Mouse (Mus musculus): ENCODE measurements at regions not wholly inside any gene's neighbourhood (a gene's known extent, or its start where the extent isn't known, plus 50 kb on each side); places are given as distances from the start of the nearest gene placed in this dataset.

- peaks cover 21% of the 10 kb centered on the region for H3K4me1 ChIP-seq (ENCODE audit: control insufficient read depth, insufficient read depth, low read length)
- WGBS = 6% methylated on average over 20 of the region's 20 CpGs
- H3K9ac ChIP-seq (ENCODE audit: low read length) = peak overlapping the region; percentile 48
- H3K36me3 ChIP-seq (ENCODE audit: control insufficient read depth, insufficient read depth, low read length) = no peaks in the 10 kb centered on the region
- peak; percentile 91 for ATAC-seq (ENCODE audit: insufficient read depth, low FRiP score)
- H3K9me3 ChIP-seq (replicated peaks; ENCODE audit: control insufficient read depth, low read length) = no peaks in the 10 kb centered on the region
- H3K27ac ChIP-seq (ENCODE audit: low read length) = peak overlapping the region; percentile 75
- peak overlapping the region; percentile 56 for H3K4me2 ChIP-seq (ENCODE audit: low read depth, low read length)
- peak overlapping the region; percentile 22 for H3K4me3 ChIP-seq (replicated peaks; ENCODE audit: low read length)
- H3K27me3 ChIP-seq (ENCODE audit: control insufficient read depth, insufficient read depth, low read length) = no peaks in the 10 kb centered on the region
These were observed 92.4 kb upstream of the Pkdcc start for GRCm38 (mm10) chr17:83122525-83123280.

- Histone ChIP-seq H3K4me1 (ENCODE audit: control insufficient read depth, insufficient read depth, low read length) (peaks cover 21% of the 10 kb centered on the region), H3K36me3 (ENCODE audit: control insufficient read depth, insufficient read depth, low read length) (no peaks in the 10 kb centered on the region), H3K9me3 (replicated peaks; ENCODE audit: control insufficient read depth, low read length) (no peaks in the 10 kb centered on the region), H3K27me3 (ENCODE audit: control insufficient read depth, insufficient read depth, low read length) (no peaks in the 10 kb centered on the region), H3K27ac (ENCODE audit: low read length) (peak overlapping the region; percentile 38; the same call in 1 of the 2 replicates), H3K9ac (ENCODE audit: low read length) (no peak overlapping the region), H3K4me3 (replicated peaks; ENCODE audit: low read length) (no peak overlapping the region), H3K4me2 (ENCODE audit: low read depth, low read length) (no peak overlapping the region)
- ATAC-seq (ENCODE audit: insufficient read depth, low FRiP score) = no peak
These were observed 90.0 kb upstream of the Pkdcc start for GRCm38 (mm10) chr17:83125057-83125456.

- no peak overlapping the region for H3K4me2 ChIP-seq (ENCODE audit: low read depth, low read length)
- H3K9ac ChIP-seq (ENCODE audit: low read length) = no peak overlapping the region
- H3K4me1 ChIP-seq (ENCODE audit: control insufficient read depth, insufficient read depth, low read length) = peaks cover 12% of the 10 kb centered on the region; the same call in 1 of the 2 replicates
- ATAC-seq (ENCODE audit: insufficient read depth, low FRiP score) = no peak
- H3K4me3 ChIP-seq (replicated peaks; ENCODE audit: low read length) = no peak overlapping the region
- 66% methylated on average over 6 of the region's 6 CpGs for WGBS
- no peaks in the 10 kb centered on the region for H3K36me3 ChIP-seq (ENCODE audit: control insufficient read depth, insufficient read depth, low read length)
- H3K27ac ChIP-seq (ENCODE audit: low read length) = no peak overlapping the region
- H3K27me3 ChIP-seq (ENCODE audit: control insufficient read depth, insufficient read depth, low read length) = no peaks in the 10 kb centered on the region
- H3K9me3 ChIP-seq (replicated peaks; ENCODE audit: control insufficient read depth, low read length) = no peaks in the 10 kb centered on the region
These were observed 87.2 kb upstream of the Pkdcc start for GRCm38 (mm10) chr17:83127842-83128241.

DNA sequence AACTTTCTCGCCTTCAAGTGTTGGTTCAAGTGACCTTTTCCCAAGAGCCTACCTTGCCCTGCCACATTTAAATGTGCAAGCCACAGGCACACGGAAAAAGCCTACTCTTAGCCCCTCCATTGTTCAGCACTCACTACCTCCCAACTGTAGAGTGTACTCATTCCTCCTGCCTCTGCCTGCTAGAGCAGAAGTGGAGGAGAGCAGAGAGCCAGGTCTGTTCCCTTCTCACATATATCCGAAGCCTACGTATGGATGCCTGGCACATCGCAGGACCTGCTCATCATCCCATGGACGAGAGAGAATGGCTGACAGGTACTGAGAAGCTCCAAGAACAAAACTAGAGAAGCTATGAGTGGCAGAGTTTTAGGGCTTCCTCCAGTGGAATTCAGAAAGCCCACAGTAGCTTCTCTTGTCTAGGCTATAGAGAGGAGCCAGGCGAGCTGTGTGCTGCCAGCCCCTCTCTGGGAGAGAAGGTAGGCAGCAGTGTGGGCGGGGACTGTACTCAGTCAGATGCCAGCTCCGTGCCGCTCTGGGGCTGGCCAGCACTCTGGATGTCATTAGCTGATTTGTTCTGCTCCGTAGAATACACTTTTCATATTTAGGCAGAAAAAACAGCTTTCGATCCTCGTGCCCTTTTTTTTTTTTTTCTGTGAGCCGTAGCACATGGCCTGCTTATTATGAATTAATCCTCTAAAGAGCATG lies 86.1 kb upstream of the Pkdcc start:
- ATAC-seq (ENCODE audit: insufficient read depth, low FRiP score) = no peak
- Histone ChIP-seq H3K4me1 (ENCODE audit: control insufficient read depth, insufficient read depth, low read length) (peaks cover 5% of the 10 kb centered on the region; the same call in 1 of the 2 replicates), H3K4me3 (replicated peaks; ENCODE audit: low read length) (no peak overlapping the region), H3K9me3 (replicated peaks; ENCODE audit: control insufficient read depth, low read length) (no peaks in the 10 kb centered on the region), H3K27ac (ENCODE audit: low read length) (no peak overlapping the region), H3K4me2 (ENCODE audit: low read depth, low read length) (no peak overlapping the region), H3K9ac (ENCODE audit: low read length) (no peak overlapping the region), H3K36me3 (ENCODE audit: control insufficient read depth, insufficient read depth, low read length) (no peaks in the 10 kb centered on the region), H3K27me3 (ENCODE audit: control insufficient read depth, insufficient read depth, low read length) (no peaks in the 10 kb centered on the region)
- 65% methylated on average over 14 of the region's 14 CpGs for WGBS

DNA sequence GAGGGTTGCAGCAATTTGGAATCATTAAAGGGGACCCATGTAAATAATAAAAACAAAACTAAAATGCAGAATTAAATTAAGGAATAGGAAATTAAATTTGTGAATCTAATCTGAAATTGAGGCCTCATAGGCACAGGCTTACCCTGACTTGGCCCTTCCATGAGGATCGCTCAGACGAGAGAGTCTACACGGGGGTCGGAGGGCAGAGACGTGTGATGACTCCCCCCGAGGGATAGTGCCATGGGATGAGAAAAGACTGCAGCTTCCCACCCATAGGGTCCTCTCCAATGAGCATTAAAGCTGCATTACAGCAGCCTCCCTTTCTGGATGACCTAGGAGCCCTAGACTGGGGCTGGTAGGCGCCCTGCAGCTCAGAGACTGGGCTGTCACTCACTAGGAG lies 85.4 kb upstream of the Pkdcc start:
- Histone ChIP-seq H3K4me2 (ENCODE audit: low read depth, low read length) (no peak overlapping the region), H3K9ac (ENCODE audit: low read length) (no peak overlapping the region), H3K27ac (ENCODE audit: low read length) (no peak overlapping the region), H3K36me3 (ENCODE audit: control insufficient read depth, insufficient read depth, low read length) (no peaks in the 10 kb centered on the region), H3K4me3 (replicated peaks; ENCODE audit: low read length) (no peak overlapping the region), H3K9me3 (replicated peaks; ENCODE audit: control insufficient read depth, low read length) (no peaks in the 10 kb centered on the region), H3K4me1 (ENCODE audit: control insufficient read depth, insufficient read depth, low read length) (peaks cover 5% of the 10 kb centered on the region; the same call in 1 of the 2 replicates), H3K27me3 (ENCODE audit: control insufficient read depth, insufficient read depth, low read length) (no peaks in the 10 kb centered on the region)
- WGBS = 86% methylated on average over 7 of the region's 7 CpGs
- no peak for ATAC-seq (ENCODE audit: insufficient read depth, low FRiP score)

- H3K4me1 ChIP-seq (ENCODE audit: control insufficient read depth, insufficient read depth, low read length) = peaks cover 11% of the 10 kb centered on the region; the same call in 1 of the 2 replicates
- WGBS = 42% methylated on average over 9 of the region's 9 CpGs
- no peaks in the 10 kb centered on the region for H3K9me3 ChIP-seq (replicated peaks; ENCODE audit: control insufficient read depth, low read length)
- no peak for ATAC-seq (ENCODE audit: insufficient read depth, low FRiP score)
- H3K4me2 ChIP-seq (ENCODE audit: low read depth, low read length) = no peak overlapping the region
- no peak overlapping the region for H3K4me3 ChIP-seq (replicated peaks; ENCODE audit: low read length)
- no peak overlapping the region for H3K27ac ChIP-seq (ENCODE audit: low read length)
- no peak overlapping the region for H3K9ac ChIP-seq (ENCODE audit: low read length)
- no peaks in the 10 kb centered on the region for H3K36me3 ChIP-seq (ENCODE audit: control insufficient read depth, insufficient read depth, low read length)
- H3K27me3 ChIP-seq (ENCODE audit: control insufficient read depth, insufficient read depth, low read length) = no peaks in the 10 kb centered on the region
These were observed 81.9 kb upstream of the Pkdcc start for GRCm38 (mm10) chr17:83133201-83133600.

DNA sequence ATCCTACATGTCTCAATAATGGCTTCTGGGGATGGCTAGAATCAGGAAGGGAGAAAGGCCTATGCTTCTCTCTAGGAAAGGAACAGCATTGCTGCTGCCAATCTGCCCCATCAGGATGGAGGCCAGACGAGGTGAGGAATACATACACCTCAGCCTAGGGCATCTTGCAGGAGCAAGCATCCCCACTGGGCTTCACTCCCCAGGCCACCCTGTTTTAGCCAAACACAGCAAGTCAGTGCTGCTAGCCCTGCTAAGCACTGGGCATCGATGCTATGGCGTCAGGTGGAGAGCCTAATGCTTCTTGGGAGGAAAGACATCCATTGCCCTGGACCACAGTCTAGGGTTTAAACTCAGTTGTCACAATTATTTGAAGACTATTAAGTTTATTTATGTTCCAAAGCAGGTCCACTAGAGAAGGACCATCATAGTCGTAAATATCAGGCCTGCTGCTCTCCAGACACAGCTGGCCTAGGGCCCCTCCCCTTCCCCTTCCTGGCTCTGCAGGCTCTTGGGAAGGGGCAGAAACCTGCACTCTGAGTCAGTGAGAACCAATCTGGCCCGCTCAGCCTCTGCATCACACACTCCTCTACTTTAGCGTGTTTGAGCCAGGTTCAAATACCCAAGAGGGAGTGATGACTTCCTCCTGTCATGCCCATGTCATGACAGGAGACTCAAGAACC lies 79.5 kb upstream of the Pkdcc start:
- no peaks in the 10 kb centered on the region for H3K9me3 ChIP-seq (replicated peaks; ENCODE audit: control insufficient read depth, low read length)
- H3K4me1 ChIP-seq (ENCODE audit: control insufficient read depth, insufficient read depth, low read length) = peaks cover 17% of the 10 kb centered on the region; the same call in 1 of the 2 replicates
- no peak overlapping the region for H3K4me3 ChIP-seq (replicated peaks; ENCODE audit: low read length)
- no peak overlapping the region for H3K27ac ChIP-seq (ENCODE audit: low read length)
- WGBS = 55% methylated on average over 6 of the region's 6 CpGs
- H3K27me3 ChIP-seq (ENCODE audit: control insufficient read depth, insufficient read depth, low read length) = no peaks in the 10 kb centered on the region
- H3K4me2 ChIP-seq (ENCODE audit: low read depth, low read length) = no peak overlapping the region
- peak overlapping the region; percentile 41; the same call in 1 of the 2 replicates for H3K9ac ChIP-seq (ENCODE audit: low read length)
- ATAC-seq (ENCODE audit: insufficient read depth, low FRiP score) = no peak
- H3K36me3 ChIP-seq (ENCODE audit: control insufficient read depth, insufficient read depth, low read length) = no peaks in the 10 kb centered on the region

GRCm38 (mm10) chr17:83136267-83136666 lies 78.8 kb upstream of the Pkdcc start:
- no peaks in the 10 kb centered on the region for H3K36me3 ChIP-seq (ENCODE audit: control insufficient read depth, insufficient read depth, low read length)
- H3K4me2 ChIP-seq (ENCODE audit: low read depth, low read length) = no peak overlapping the region
- no peaks in the 10 kb centered on the region for H3K9me3 ChIP-seq (replicated peaks; ENCODE audit: control insufficient read depth, low read length)
- H3K27ac ChIP-seq (ENCODE audit: low read length) = no peak overlapping the region
- 82% methylated on average over 5 of the region's 5 CpGs for WGBS
- peaks cover 17% of the 10 kb centered on the region; the same call in 1 of the 2 replicates for H3K4me1 ChIP-seq (ENCODE audit: control insufficient read depth, insufficient read depth, low read length)
- no peak overlapping the region for H3K4me3 ChIP-seq (replicated peaks; ENCODE audit: low read length)
- H3K27me3 ChIP-seq (ENCODE audit: control insufficient read depth, insufficient read depth, low read length) = no peaks in the 10 kb centered on the region
- ATAC-seq (ENCODE audit: insufficient read depth, low FRiP score) = no peak
- H3K9ac ChIP-seq (ENCODE audit: low read length) = no peak overlapping the region

DNA sequence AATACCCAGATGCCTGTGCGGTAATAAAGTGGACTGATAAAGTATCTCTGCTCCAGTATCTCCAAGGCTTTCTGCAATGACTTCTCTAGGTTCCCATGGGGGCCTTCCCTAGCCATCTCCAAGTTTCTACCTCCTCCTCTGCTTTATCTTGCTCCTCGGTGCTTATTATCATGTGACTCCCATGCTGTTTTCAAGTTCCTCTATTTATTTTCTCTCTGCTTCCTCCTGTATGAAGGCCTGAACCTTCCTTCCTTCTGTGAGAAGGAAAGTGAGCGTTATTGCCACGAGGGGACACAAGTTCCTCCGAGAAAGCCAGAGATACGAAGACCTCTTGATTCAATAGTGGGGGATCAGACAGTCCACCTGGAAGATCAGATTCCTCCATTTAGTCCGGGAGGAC lies 77.4 kb upstream of the Pkdcc start:
- ATAC-seq (ENCODE audit: insufficient read depth, low FRiP score) = no peak
- Histone ChIP-seq H3K27me3 (ENCODE audit: control insufficient read depth, insufficient read depth, low read length) (no peaks in the 10 kb centered on the region), H3K9ac (ENCODE audit: low read length) (no peak overlapping the region), H3K27ac (ENCODE audit: low read length) (no peak overlapping the region), H3K36me3 (ENCODE audit: control insufficient read depth, insufficient read depth, low read length) (no peaks in the 10 kb centered on the region), H3K4me3 (replicated peaks; ENCODE audit: low read length) (no peak overlapping the region), H3K4me1 (ENCODE audit: control insufficient read depth, insufficient read depth, low read length) (peaks cover 16% of the 10 kb centered on the region; the same call in 1 of the 2 replicates), H3K9me3 (replicated peaks; ENCODE audit: control insufficient read depth, low read length) (no peaks in the 10 kb centered on the region), H3K4me2 (ENCODE audit: low read depth, low read length) (no peak overlapping the region)
- WGBS = 70% methylated on average over 7 of the region's 7 CpGs

Measured in stomach, embryonic 16.5 days (tissue).